Mouse (Mus musculus) ovary, adult 18-20 months (tissue): ENCODE data around the gene Mta3.
A peak's percentile ranks its signal among the peaks of the same experiment; 100 is the strongest.
"Not testable (repeated sequence)": the region's sequence is repeated elsewhere in the genome, so short reads cannot be mapped to it uniquely, and the experiment has no call there.

Experiments
- DNase-seq: peaks from one replicate; pipeline ENCODE4 v3.0.0; 2022; ENCODE audit warnings: low spot score, mixed read lengths

Mta3 gene

DNA sequence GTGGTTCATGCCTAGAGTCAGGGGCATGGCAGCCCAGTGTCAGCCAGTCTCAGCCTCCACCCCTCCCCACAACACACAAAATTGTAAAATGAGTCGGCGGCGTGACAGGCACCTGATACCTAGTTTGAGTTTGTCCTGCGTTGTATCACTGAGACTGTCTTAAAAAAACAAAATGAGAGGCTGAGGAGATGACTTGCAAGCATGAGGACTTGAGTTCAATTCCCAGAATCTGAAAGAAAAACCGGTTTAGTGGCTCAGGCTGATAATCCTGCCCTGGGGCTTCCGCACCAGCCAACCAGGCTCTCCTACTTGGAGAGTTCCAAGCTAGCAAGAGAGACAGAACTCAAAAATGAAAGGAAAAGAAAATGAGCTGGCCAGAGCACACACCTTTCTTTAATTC lies 2.9 kb downstream of the Mta3 start:
- DNase-seq: no peak

DNA sequence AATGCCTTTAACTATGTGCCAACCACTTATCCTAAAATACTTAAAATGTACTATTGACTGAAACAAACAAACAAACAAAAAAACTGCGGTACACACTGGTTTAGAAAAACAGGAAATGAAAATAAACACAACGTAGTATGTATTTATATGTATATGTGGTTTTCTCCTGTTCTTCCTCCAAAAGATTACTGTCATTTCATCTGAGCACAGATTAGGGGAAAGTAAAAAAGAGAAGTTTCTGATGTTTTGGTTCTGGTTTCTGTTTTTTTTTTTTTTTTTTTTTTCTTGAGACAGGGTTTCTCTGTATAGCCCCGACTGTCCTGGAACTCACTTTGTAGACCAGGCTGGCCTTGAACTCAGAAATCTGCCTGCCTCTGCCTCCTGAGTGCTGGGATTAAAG lies 3.6 kb downstream of the Mta3 start:
- not testable (repeated sequence) for DNase-seq

DNA sequence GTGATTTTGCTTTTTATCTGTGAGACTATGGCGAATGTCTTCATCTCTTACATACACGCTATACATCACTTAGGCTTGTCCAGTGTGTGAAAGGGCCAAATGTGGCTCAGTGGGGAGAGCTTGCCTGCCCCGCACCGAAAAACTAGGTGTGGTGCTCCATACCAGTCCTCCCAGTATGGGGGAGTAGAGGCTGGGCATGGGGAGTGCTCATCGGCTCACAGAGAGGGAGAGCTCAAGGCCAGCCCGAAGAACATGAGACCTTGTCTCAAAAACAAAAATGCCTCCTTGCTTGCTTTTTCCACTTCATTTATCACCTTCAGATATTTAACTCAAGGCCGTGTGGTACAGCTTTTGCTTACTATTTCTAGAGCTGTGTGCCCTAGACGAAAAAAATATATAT lies 4.7 kb downstream of the Mta3 start:
- peak; percentile 58 for DNase-seq

DNA sequence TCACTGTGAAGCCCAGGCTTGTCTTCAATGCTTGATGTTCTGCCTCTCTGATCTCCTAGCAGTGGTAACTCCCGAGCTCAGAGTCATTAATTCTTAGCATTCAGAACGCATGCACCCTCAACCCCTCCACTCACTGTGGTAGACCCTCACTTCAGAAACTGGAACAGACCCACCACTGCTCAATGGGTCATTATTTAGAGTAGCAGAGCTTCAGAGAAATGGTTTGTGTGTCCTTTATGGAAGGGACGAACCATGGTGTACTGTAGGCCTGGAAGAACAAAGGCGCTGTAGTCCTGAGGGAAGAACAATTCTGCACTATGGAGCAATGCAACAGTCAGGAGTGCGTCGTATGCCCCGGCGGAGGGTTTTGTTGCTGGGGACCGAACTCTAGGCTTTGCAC lies 6.4 kb downstream of the Mta3 start:
- DNase-seq: no peak

DNA sequence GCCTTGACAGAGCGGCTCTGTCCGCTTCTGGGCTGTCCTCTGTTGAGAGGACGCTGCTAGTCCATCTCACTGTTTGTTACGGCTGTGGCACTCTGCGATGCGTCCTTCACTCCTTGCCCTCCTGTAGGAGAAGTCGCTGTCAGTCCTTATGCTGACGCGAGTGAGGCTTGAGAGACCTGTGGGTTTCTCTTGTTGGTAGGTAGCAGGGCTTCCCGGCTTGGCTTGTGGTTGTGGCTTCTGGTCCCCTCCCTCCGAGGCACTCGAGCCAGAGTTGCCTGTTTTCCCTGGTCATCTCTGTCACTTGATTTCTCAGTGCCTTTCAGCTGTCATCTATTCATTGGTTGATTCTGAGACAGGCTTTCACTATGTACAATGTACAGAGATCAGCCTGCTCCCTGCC lies 14.5 kb downstream of the Mta3 start:
- DNase-seq: no peak

DNA sequence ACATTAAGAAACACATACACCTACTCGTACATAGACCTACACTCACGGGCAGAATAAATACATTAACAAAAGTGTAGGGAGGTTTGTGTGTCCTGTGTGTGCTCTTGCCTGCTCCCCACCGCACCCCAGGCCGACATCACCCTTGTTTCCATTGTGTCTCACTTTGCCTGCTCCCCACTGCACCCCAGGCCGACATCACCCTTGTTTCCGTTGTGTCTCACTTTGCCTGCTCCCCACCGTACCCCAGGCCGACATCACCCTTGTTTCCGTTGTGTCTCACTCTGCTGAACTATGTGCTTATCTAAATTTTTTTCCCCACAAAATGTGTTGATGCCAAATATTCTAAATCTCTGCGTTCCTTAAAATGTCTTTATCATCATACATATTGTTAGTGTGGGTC lies 15.2 kb downstream of the Mta3 start:
- no peak for DNase-seq

DNA sequence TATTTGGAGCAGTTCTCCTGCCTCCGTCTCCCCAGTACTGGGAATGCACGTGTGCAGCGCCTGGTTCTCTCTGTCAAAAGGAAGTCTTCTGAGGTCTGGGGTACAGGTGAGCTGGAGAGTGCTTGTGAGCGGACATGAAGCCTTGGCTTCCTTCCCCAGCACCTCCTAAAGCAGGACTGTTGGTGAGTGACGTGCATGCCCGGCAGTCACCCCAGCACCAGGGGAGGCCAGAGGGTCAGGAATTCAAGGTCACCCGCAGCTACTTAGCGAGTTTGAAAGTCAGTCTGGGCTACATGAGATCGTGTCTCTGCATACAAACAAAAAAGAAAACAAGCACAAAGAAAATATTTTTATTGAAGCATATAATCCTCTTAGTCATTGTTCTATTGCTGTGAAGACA lies 17.1 kb downstream of the Mta3 start:
- no peak for DNase-seq

DNA sequence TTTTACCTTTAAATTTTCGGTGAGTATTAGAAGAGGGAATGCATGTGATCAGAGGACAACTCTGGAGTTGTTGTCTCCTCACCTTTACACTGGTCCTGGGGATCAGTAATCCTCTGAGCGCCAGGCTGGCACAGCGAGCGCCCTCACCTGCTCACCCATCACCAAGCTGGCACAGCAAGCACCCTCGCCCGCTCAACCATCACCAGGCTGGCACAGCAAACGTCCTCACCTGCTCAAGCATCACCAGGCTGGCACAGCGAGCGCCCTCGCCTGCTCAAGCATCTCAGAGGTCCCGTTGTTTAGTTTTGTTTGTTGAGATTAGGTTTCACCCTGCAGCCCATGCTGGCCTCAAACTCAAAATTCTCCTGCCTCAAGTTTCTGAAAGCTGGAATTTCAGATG lies 20.5 kb downstream of the Mta3 start:
- DNase-seq: no peak

DNA sequence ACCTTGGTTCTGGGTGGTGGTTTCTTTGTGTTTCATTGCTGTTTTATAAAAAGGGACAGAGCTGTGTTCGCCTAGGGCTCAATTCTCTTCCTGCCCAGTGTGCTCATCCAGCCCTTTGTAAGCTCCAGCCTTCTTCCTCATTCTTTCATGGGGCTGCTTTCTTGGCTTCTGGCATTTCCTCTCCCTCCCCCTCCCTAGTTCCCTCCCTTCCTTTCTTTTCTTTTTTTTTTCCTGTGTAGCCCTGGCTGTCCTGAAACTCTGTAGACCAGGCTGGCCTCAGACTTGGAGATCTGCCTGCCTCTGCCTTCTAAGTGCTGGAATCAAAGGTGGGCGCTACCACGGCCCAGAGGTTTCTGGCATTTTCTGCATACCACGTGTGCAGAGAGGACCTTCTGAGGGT lies 21.7 kb downstream of the Mta3 start:
- no peak for DNase-seq

DNA sequence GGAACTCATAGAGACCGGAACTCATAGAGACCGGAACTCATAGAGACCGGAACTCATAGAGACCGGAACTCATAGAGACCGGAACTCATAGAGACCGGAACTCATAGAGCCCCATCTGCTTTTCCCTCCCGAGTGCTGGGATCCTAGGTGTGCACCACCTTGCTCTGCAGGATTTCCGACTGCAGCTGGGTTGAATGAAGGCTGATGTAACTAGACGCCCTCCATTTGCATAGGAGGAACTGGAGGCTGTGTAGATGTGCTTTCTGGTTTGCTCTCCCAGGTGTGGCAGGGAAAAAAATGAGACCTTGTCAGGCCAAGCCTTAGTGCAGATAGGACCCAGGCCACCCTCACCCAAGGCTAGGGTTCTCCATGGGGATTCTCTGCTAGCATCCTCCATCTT lies 23.1 kb downstream of the Mta3 start:
- no peak for DNase-seq

DNA sequence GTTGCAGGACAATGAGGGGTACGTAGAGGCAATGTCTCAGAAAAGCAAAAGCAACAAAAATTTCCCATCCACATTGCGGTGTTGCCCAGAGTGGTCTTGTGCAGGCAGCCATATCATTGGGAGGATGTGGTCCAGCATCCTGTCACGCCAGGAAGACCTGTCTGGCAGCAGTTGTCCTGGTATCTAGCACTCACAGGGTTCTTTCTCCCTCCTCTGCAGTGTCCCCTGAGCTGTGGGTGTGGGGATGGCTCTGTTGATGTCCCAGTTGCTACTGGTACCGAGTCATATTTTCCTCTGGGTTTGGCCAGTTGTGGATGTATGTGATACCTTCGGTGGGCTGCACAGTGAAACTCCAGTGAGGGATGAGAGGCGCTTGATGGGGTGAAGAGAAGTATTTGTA lies 24.2 kb downstream of the Mta3 start:
- DNase-seq: no peak

DNA sequence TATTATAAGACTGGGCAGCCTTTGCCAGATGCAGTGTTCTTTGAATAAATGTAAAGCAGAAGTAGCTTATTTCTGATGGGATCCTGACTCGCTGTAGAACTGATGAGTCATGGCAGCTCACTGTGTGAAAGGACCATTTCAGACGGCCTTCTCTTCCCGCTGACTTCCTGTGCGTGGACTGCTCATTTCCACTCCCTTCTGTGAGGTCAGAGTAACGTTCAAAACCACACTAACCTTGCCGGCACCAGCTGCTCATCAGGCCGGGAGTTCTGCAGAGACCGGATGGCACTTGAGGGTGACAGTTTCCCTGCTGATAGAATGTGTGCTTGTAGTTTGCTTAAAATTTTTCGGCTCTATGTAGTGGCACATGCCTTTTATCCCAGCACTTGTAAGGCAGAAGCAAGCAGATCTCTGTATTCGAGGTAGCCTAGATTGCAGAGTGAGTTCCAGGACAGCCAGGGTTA lies 26.2 kb downstream of the Mta3 start:
- DNase-seq: no peak

DNA sequence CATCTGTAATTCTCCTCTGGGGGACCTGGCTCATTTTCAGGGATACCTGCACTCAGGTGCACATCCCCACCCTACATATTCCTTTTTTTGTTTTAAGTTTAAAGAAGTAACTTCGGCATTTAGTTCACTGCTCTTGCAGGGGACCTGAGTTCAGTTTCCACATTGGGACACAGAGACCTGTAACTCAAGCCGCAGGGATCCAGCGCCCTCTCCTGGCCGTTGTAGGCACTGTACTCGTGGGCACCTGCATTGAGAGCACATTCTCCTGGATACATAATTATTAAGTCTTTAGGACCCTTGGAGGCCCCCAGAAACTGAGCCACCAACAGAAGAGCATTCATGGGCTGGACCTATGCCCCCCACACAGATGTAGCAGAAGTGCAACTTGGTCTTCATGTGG lies 26.8 kb downstream of the Mta3 start:
- no peak for DNase-seq

DNA sequence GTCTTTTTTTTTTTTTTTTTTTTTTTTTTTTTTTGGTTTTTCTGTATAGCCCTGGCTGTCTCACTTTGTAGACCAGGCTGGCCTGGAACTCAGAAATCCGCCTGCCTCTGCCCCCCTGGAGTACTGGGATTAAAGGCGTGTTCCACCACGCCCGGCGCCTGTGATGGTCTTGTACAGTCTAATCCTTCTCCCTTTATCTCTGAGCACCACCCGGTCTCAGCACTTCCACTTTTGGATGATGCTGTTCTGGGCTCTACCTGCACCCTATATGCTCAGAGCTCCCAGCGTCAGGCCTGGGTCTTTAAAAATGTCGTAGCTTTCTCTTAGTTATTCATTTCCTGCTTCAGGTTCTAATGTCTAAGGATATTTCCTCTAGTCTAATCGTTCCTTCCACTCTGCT lies 30.7 kb downstream of the Mta3 start:
- DNase-seq: no peak

DNA sequence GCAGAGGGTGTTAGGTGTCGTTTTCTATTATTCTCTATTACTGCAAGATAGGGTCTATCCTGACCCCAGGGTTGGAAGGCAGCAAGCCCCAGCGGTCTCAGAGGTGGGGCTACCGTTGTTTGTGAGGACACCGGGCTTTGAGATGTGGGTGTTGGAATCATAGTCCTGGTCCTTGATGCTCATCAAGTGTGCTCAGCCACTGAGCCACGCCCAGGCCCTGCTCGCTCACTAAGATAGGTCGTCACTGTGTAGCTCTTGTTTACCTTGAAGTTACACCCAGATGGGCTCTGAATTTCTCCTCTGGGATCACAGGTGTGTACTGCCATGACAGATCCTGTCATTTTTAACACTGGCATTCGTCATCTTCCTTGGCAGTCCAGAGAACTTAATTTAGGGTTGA lies 31.8 kb downstream of the Mta3 start:
- no peak for DNase-seq

DNA sequence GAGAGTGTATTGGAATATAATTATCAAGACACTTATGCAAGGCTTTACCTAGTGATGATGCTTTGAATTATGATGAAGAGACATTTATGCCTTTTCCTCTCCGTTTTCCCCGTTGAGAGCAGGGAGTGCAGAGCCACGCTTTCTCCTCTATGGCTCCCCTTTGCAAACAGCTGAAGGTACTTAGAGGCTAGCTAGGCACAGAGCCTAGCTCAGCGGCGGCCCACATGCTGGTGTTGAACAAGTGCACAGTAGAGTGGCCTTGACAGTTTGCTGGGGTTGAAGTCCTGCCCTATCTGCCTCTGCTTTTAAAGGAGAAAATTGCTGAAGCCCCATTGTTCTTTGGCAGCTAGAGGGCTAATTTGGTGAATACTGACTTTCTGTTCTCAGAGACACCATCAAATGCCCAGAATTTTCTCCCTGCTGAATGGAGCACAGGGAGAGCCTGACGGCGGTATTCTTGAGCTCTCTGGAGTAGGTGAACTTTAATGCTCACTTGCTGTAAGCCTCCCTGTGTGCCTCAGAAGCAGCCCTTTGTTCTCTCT lies 34.2 kb downstream of the Mta3 start:
- DNase-seq: no peak

DNA sequence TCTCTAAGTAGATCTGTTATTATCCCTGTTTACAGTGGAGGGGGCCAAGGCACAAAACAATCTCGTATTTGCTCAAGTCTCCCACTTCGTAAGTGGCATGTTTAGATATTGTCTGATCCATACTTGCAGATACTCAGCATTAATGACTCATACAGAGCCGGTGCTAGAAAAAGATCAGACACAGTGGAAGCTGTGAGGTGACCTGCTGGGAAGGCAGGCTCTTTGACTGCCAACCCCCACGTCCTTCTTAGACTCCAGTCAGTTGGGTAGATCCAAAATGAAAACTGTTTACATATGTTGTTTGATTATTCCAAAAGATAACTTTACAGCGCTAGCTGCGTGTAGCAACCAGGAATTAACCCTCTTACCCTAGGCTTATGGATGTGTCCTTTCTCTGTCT lies 35.3 kb downstream of the Mta3 start:
- DNase-seq: no peak

DNA sequence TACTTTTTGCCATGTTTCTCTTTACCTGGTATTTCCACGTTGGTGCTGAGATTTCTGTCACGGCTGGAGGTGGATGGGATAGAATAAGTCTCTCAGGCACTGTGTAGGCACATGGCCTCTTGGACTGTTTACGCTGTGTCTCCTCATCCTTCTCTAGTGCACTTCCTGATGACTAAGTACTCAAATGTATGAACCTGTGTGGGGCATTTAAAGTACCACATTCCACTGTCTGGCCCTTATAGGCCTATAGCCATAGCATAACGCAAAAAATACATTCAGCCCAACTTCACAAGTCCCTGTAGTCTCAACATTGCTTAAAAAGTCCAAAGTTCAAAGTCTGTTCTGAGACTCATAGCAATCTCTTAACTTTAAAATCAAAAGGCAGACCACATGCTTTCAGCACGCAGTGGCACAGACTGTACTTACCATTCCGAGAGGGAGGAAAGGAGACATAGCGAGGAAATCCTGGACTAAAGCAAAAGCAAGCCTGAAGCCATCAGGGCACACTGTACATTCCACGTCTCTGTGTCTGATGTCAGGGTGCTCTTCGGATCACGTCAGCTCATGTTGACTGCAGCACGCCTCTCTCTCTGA lies 38.4 kb downstream of the Mta3 start:
- no peak for DNase-seq

DNA sequence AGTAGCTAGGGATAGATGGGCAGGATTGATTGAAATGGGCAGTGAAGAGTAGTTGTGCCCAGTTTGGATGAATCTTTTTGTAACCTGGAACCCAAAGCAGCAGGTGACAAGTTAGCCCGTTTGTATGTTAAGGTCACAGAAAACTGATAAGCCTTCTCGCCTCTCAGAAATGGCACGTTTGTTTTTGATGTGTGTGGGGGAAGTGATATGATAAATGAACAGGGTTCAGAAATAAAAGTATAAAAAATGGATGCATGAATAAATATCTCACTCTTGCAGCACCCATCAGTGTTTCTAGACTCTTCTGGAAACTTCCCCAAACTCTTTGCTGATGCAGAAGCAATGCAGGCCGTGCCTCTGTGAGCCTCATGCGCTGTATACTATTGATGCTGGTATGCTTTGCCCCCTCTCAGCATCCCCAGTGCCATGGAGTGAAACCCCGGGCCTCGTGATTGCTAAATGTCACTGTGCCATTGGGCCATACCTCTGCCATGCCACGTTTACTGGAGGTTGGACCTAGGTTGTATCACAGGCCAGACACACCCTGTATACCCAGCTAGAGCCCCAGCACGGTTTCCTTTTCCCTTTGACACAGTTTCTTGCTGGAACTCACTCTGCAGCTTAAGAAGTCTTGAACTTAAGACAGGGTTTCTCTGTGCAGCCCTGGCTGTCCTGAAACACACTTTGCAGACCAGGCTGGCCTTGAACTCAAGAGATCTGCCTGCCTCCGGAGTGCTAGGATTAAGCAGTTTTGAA lies 41.6 kb downstream of the Mta3 start:
- DNase-seq: no peak

DNA sequence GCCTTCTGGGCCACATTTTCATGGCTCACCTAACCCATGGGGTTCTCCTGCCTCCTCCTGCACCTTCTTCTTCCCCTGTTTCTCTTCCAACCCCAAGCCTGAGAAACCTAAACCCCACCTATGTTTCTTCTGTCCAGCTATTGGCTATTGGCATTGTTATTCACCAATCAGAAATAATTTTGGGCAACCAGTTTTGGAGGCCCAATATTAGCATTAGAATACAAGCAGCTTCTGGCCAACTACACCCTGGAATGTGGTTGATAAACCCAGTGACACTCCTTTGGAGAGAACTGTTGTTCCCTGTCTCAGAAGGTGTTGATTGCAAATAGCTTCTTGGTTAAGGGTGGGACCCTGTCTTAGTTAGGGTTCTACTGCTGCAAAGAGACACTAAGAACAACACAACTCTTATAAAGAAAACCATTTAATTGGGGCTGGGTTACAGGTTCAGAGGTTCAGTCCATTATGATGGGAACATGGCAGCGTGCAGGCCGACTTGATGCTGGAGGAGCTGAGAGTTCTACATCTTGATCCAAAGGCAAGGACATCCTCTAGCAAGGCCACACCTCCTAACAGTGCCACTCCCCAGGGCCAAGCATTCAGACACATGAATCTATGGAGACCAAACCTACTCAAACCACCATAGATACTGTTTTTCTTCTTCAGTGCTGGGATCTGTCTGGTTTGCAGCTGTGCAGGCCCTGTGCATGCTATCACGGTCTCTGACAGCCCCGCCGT lies 44.4 kb downstream of the Mta3 start:
- DNase-seq: no peak

DNA sequence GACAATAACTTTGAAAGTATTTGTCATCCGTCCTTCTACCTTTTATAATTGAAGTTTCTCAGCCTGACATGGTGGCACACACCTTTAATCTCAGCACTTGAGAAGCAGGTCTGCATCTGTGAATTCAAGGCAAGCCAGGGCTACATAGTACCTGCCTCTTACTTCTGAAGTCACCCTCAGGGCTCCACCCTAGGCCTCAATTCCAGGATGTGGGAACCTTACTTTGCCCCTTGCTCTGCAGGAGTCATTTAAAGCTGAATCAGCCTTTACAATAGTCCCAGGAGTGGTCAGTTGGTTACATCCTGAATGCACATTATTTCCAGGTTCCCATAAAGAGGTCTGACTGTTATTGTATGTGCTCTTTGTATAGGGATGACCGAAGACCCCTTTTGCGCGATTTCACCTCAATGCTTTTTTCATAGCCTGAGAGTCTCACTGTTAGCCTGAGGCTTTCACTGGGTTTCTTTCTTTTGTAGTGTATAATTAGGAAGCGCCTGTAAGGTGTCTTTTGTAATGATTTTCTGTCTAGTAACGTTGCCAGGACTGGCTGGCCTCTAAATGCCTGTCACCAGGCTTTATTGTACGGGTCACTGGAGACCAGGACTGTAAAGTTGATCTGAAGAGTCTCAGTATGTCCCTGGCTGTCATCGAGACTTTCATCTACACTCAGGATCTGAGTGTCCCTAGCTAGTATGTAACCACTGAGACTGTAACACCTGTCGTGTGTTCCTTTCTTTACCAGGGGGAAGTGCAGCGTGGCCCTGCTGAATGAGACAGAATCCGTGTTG lies 47.3 kb downstream of the Mta3 start:
- no peak for DNase-seq

DNA sequence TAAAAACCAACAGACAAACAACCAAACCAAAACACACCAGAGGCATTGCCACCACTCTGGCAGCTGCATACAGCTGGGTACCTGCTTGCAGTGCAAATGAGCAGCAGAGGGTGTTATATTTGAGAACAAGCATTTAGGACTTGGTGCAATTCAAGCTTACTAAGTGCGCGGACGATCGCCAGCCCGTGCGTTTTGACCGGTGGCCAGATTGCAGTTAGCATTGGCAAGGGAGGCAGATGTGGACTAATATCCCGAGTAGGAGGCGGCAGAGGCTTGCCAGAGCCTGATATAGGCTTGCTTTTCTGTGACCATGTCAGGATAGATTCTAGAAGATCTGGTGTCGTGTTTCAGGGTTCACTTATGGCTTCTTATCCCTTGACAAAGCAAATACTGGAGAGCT lies 52.1 kb downstream of the Mta3 start:
- no peak for DNase-seq
